7 mouse cellular contexts compared by ENCODE assay signal in the genomic region with DNA sequence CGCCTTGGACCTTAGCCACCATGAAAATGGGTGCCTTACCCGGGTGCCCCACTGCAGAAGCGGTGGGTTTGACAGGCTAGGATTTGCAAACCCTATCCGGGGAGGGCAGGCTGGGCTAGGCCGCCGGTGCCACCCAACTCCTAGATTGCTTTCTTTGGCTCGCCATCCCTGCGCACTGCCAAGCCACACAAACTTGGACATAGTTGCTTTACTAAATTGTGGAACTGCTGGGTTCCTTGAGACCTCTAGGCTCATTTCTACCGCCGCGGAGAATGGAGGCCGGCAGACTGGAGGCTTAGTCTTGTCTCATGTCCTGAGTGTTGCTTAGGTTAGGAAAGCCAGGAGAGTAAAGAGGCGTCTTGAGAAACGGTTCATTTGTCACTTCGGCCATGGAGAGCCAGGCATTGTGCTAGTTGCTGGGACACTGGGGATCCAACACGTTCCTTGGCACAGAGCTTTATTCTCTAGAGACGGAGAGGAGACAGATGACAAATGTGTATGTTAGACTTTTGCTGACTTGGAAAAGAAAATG. TPM values are rescaled to one million over a fixed set of nuclear protein-coding genes. Genes with fewer than 3 reads are reported as not detected.
DNase-seq lines count a peak whose midpoint lies in the region; ATAC-seq lines count a peak whose summit lies in the region.

No protein-coding gene starts in this region.

- DNase-seq in lung, adult 18-20 months: no peak
- DNase-seq in intestine, embryonic 14.5 days (ENCODE audit: low spot score): no peak
- no peak for DNase-seq in left cerebral cortex, adult 8-10 months (ENCODE audit: low spot score in 2 of 2)
- DNase-seq in embryo, embryonic 10.5 days (ENCODE audit: low spot score): no peak

- ATAC-seq in lung, embryonic 15.5 days (ENCODE audit: borderline replicate concordance, extremely low read depth, low FRiP score, low TSS enrichment): no peak
- ATAC-seq in intestine, embryonic 14.5 days (replicated peaks; ENCODE audit: low FRiP score, low TSS enrichment, low read depth): no peak
- no peak for ATAC-seq in neural tube, embryonic 12.5 days (ENCODE audit: low FRiP score, low read depth)

- WGBS in lung, embryonic 15.5 days: 76% methylated on average over 17 of the region's 17 CpGs
- 79% methylated on average over 17 of the region's 17 CpGs for WGBS in intestine, embryonic 14.5 days
- 79% methylated on average over 17 of the region's 17 CpGs for WGBS in neural tube, embryonic 12.5 days

- H3K27ac ChIP-seq in lung, embryonic 15.5 days: peak overlapping the region; percentile 97
- peak overlapping the region; percentile 98 for H3K27ac ChIP-seq in intestine, embryonic 14.5 days (ENCODE audit: low read depth)
- H3K27ac ChIP-seq in neural tube, embryonic 12.5 days: peak overlapping the region; percentile 93

- H3K27me3 ChIP-seq in lung, embryonic 15.5 days: peaks cover 3% of the 10 kb centered on the region; the same call in 1 of the 2 replicates
- peaks cover 29% of the 10 kb centered on the region for H3K27me3 ChIP-seq in erythroblast, embryonic 14.5 days (ENCODE audit: control insufficient read depth)
- H3K27me3 ChIP-seq in intestine, embryonic 14.5 days (replicated peaks; ENCODE audit: control insufficient read depth, insufficient read depth, low read length): no peaks in the 10 kb centered on the region
- no peaks in the 10 kb centered on the region for H3K27me3 ChIP-seq in neural tube, embryonic 12.5 days (replicated peaks)

- peaks cover 21% of the 10 kb centered on the region for H3K36me3 ChIP-seq in lung, embryonic 15.5 days
- H3K36me3 ChIP-seq in erythroblast, embryonic 14.5 days (ENCODE audit: control insufficient read depth): peaks cover 28% of the 10 kb centered on the region
- peaks cover 24% of the 10 kb centered on the region for H3K36me3 ChIP-seq in intestine, embryonic 14.5 days (ENCODE audit: control insufficient read depth, insufficient read depth, low read length)
- peaks cover 20% of the 10 kb centered on the region for H3K36me3 ChIP-seq in neural tube, embryonic 12.5 days

- H3K4me1 ChIP-seq in lung, embryonic 15.5 days: peaks cover 21% of the 10 kb centered on the region
- H3K4me1 ChIP-seq in erythroblast, embryonic 14.5 days (ENCODE audit: control insufficient read depth): peaks cover 32% of the 10 kb centered on the region
- H3K4me1 ChIP-seq in intestine, embryonic 14.5 days (replicated peaks; ENCODE audit: control insufficient read depth, insufficient read depth, low read length): peaks cover 17% of the 10 kb centered on the region
- H3K4me1 ChIP-seq in neural tube, embryonic 12.5 days: peaks cover 22% of the 10 kb centered on the region

- H3K9me3 ChIP-seq in lung, embryonic 15.5 days: no peaks in the 10 kb centered on the region
- peaks cover 3% of the 10 kb centered on the region for H3K9me3 ChIP-seq in erythroblast, embryonic 14.5 days (ENCODE audit: control insufficient read depth, low read length)
- H3K9me3 ChIP-seq in intestine, embryonic 14.5 days (ENCODE audit: control insufficient read depth, low read length): no peaks in the 10 kb centered on the region
- H3K9me3 ChIP-seq in neural tube, embryonic 12.5 days: no peaks in the 10 kb centered on the region

- peak overlapping the region; percentile 90 for H3K4me3 ChIP-seq in lung, embryonic 15.5 days
- H3K4me3 ChIP-seq in erythroblast, embryonic 14.5 days (replicated peaks): peak overlapping the region; percentile 95
- peak overlapping the region; percentile 98 for H3K4me3 ChIP-seq in intestine, embryonic 14.5 days (ENCODE audit: low read depth, low read length)
- H3K4me3 ChIP-seq in neural tube, embryonic 12.5 days: peak overlapping the region; percentile 87

- H3K4me2 ChIP-seq in lung, embryonic 15.5 days: peak overlapping the region; percentile 78
- peak overlapping the region; percentile 98 for H3K4me2 ChIP-seq in intestine, embryonic 14.5 days (ENCODE audit: low read length)
- peak overlapping the region; percentile 89 for H3K4me2 ChIP-seq in neural tube, embryonic 12.5 days (replicated peaks)

- 0 out of 2 replicates have a peak overlapping the region, but pooled peaks have one; percentile 61 for H3K9ac ChIP-seq in lung, embryonic 15.5 days
- peak overlapping the region; percentile 100 for H3K9ac ChIP-seq in intestine, embryonic 14.5 days (ENCODE audit: low read length)
- peak overlapping the region; percentile 56; the same call in 1 of the 2 replicates for H3K9ac ChIP-seq in neural tube, embryonic 12.5 days

RNA-seq across cellular contexts. Expression of a gene that starts 0.8 kb away (rescaled TPM):
- 48.3 and 53.9 TPM in 2 replicates for polyA plus RNA-seq in lung, embryonic 15.5 days (2015; fragmentation: Nextera tagmentation; extraction: Ambion mirVana)
- polyA plus RNA-seq in erythroblast, embryonic 14.5 days (2012): 1.6 and 2.4 TPM in 2 replicates
- polyA plus RNA-seq in intestine, embryonic 14.5 days (2014; fragmentation: Nextera tagmentation; extraction: Ambion mirVana): 77.6 and 78.6 TPM in 2 replicates
- polyA plus RNA-seq in neural tube, embryonic 12.5 days (2016; fragmentation: Nextera tagmentation; extraction: Ambion mirVana): 66.5 and 71.8 TPM in 2 replicates
- 100 to 1,000 TPM; 296 to 324 (median 312) TPM for total RNA-seq in left cerebral cortex, adult 8-10 months (2022)

RNA-seq across cellular contexts. Expression of a gene that starts 31.1 kb away (rescaled TPM):
- 89.6 and 91.0 TPM in 2 replicates for polyA plus RNA-seq in lung, embryonic 15.5 days (2015; fragmentation: Nextera tagmentation; extraction: Ambion mirVana)
- not detected in 2 replicates for polyA plus RNA-seq in erythroblast, embryonic 14.5 days (2012)
- polyA plus RNA-seq in intestine, embryonic 14.5 days (2014; fragmentation: Nextera tagmentation; extraction: Ambion mirVana): 46.9 and 55.0 TPM in 2 replicates
- 19.6 and 20.2 TPM in 2 replicates for polyA plus RNA-seq in neural tube, embryonic 12.5 days (2016; fragmentation: Nextera tagmentation; extraction: Ambion mirVana)
- total RNA-seq in left cerebral cortex, adult 8-10 months (2022): under 1 TPM; 0.26 to 0.62 (median 0.48) TPM

RNA-seq across cellular contexts. Expression of a gene that starts 42.3 kb away (rescaled TPM):
- polyA plus RNA-seq in lung, embryonic 15.5 days (2015; fragmentation: Nextera tagmentation; extraction: Ambion mirVana): 0.09 TPM in 1 of 2 replicates, not detected in the other
- polyA plus RNA-seq in erythroblast, embryonic 14.5 days (2012): not detected in 2 replicates
- 0.08 TPM in 1 of 2 replicates, not detected in the other for polyA plus RNA-seq in intestine, embryonic 14.5 days (2014; fragmentation: Nextera tagmentation; extraction: Ambion mirVana)
- not detected in 2 replicates for polyA plus RNA-seq in neural tube, embryonic 12.5 days (2016; fragmentation: Nextera tagmentation; extraction: Ambion mirVana)
- total RNA-seq in left cerebral cortex, adult 8-10 months (2022): 100 to 1,000 TPM; 188 to 236 (median 202) TPM

RNA-seq across cellular contexts. Expression of a gene that starts 57.6 kb away (rescaled TPM):
- polyA plus RNA-seq in lung, embryonic 15.5 days (2015; fragmentation: Nextera tagmentation; extraction: Ambion mirVana): 3.3 TPM in 2 replicates
- polyA plus RNA-seq in erythroblast, embryonic 14.5 days (2012): not detected in 2 replicates
- 2.0 and 2.6 TPM in 2 replicates for polyA plus RNA-seq in intestine, embryonic 14.5 days (2014; fragmentation: Nextera tagmentation; extraction: Ambion mirVana)
- polyA plus RNA-seq in neural tube, embryonic 12.5 days (2016; fragmentation: Nextera tagmentation; extraction: Ambion mirVana): 1.1 and 1.4 TPM in 2 replicates
- total RNA-seq in left cerebral cortex, adult 8-10 months (2022): 1 to 10 TPM in 2 of 4 experiments, under 1 TPM in 2; 0.17 to 1.8 (median 0.92) TPM

Comparison
In these comparisons a context has a peak if more than half of its experiments do, and no peak if none do; other contexts are left out.
1. RNA of a gene that starts 0.8 kb away (polyA plus RNA-seq): 77.6 to 78.6 TPM in intestine, embryonic 14.5 days, 66.5 to 71.8 TPM in neural tube, embryonic 12.5 days and 48.3 to 53.9 TPM in lung, embryonic 15.5 days; 1.6 to 2.4 TPM in erythroblast, embryonic 14.5 days; every median in the first group is over 10 times any median in the second.
2. RNA of a gene that starts 31.1 kb away (polyA plus RNA-seq): 89.6 to 91.0 TPM in lung, embryonic 15.5 days, 46.9 to 55.0 TPM in intestine, embryonic 14.5 days and 19.6 to 20.2 TPM in neural tube, embryonic 12.5 days; not detected in erythroblast, embryonic 14.5 days; every median in the first group is over 10 times any median in the second.
3. Peak in every context shown above with its lines, with median percentiles within 50 percentile points of each other: H3K27ac ChIP-seq, H3K4me2 ChIP-seq, H3K4me3 ChIP-seq and H3K9ac ChIP-seq.